Mouse (Mus musculus): ENCODE measurements around the gene Nat8f1. TPM values are rescaled to one million over a fixed set of nuclear protein-coding genes. Genes with fewer than 3 reads are reported as not detected.
"Not testable (repeated sequence)": the region's sequence is repeated elsewhere in the genome, so short reads cannot be mapped to it uniquely, and the experiment has no call there.

Nat8f1 gene
- polyA plus RNA-seq, 1 experiment from 2014 or later, result 20.5 TPM

DNA sequence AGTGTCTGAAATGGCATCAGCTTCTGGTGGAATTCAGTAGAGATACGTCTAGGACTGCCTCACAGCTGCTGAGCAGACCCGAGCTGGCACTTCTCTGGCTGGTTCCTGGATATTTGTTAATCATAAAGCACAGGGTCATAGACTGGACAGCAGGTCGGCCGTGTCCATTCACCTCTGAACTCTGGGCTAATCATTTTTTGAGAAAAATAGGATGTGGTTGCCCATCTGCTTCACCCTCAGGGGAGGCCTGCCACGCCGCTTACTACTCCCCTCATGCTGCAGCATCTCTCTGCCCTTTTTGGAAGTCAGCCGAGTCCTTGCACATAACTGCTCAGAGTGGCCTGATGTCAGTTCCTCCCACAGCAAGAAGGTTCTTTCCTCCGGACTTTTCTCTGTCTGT is 18.6 kb upstream of the Nat8f1 start:
- H3K27me3 ChIP-seq (ENCODE audit: control insufficient read depth, insufficient read depth, low read depth, low read length), result no peaks in the 10 kb centered on the region
- H3K9me3 ChIP-seq (replicated peaks; ENCODE audit: control insufficient read depth, low read length), result no peaks in the 10 kb centered on the region
- H3K4me2 ChIP-seq (ENCODE audit: low read depth, low read length), result no peak overlapping the region
- peaks cover 9% of the 10 kb centered on the region for H3K4me1 ChIP-seq (ENCODE audit: control insufficient read depth, low read depth, low read length)
- WGBS (ENCODE audit: insufficient replicate concordance), result 62% methylated on average over 8 of the region's 8 CpGs
- H3K9ac ChIP-seq (ENCODE audit: low read depth, low read length), result no peak overlapping the region
- no peak overlapping the region for H3K4me3 ChIP-seq (ENCODE audit: low read depth, low read length)
- H3K36me3 ChIP-seq (ENCODE audit: control insufficient read depth, insufficient read depth), result no peaks in the 10 kb centered on the region
- no peak overlapping the region for H3K27ac ChIP-seq (ENCODE audit: low read length)
- no peak for ATAC-seq (ENCODE audit: low read depth)

DNA sequence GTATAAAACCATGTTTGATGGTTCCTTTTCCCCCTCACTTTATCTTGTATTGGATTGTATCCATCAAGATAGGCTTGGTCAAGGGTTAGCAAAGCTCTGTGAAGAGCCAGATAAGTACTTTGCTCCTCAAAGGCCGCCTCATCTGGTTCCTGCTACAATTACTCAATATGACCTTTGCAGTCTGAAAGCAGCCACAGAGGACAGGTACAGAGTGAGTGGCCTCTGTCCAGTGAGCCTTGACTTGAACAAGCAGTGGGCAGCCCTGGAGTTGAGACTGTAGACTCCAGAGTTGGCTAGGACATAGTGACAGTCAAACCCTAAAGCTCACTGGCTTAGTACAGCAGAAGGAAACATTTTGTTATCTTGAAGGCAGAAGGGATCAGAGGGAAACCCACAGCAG is 13.8 kb upstream of the Nat8f1 start:
- Histone ChIP-seq H3K4me2 (ENCODE audit: low read depth, low read length) (no peak overlapping the region), H3K27me3 (ENCODE audit: control insufficient read depth, insufficient read depth, low read depth, low read length) (no peaks in the 10 kb centered on the region), H3K9ac (ENCODE audit: low read depth, low read length) (no peak overlapping the region)

DNA sequence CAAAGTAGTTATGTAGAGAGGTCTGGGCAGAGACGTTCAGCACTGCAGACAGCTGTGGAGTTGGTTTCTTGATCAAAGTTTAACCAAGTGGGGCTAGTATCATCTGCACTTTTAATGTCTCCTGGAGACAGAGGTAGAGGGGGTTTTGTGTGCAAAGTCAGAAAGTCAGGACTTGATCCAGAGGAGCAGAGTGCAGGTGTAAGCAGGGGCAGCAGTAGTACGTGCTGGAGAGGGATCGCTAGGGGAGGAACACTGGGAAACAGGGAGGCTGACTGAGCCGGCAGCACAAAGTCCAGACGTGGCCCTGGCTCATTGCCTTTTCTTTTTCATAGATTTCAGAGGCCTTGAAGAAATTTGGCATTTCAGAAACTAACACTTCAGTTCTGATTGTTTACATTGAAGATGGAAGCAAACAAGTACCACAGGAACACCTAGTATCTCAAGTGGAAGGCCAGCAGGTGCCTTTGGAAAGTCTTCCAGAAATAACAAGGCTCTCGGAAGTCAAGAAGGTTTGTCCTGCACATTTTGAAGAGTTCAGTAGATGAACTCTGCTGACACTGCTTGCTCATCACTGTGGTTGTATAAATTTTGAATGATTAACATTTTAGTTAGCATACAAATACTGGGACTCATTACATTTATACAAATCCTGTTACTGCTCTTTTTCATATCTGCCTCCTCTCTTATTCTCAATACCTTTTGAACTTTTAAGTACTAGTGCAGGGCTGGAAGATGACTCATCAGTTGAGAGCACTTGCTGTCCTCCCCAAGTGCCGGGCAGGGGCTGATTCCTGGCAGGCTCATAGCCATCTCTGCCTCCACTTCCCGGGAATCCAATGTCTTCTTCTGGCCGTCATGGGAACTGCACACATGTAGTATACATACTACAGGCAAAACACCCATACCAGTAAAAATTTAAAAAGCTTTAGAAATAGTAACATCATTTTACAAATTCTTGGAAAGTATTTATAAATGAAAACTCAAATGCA is 12.3 kb upstream of the Nat8f1 start:
- ATAC-seq (ENCODE audit: low read depth), result peak; percentile 55; the same call in 1 of the 2 replicates
- no peaks in the 10 kb centered on the region for H3K9me3 ChIP-seq (replicated peaks; ENCODE audit: control insufficient read depth, low read length)
- H3K4me1 ChIP-seq (ENCODE audit: control insufficient read depth, low read depth, low read length), result no peaks in the 10 kb centered on the region
- WGBS (ENCODE audit: insufficient replicate concordance), result 74% methylated on average over 9 of the region's 9 CpGs
- no peaks in the 10 kb centered on the region for H3K27me3 ChIP-seq (ENCODE audit: control insufficient read depth, insufficient read depth, low read depth, low read length)
- H3K27ac ChIP-seq (ENCODE audit: low read length), result peak overlapping the region; percentile 75
- no peak overlapping the region for H3K4me2 ChIP-seq (ENCODE audit: low read depth, low read length)
- no peak overlapping the region for H3K9ac ChIP-seq (ENCODE audit: low read depth, low read length)
- H3K4me3 ChIP-seq (ENCODE audit: low read depth, low read length), result no peak overlapping the region
- peaks cover 2% of the 10 kb centered on the region; the same call in 1 of the 2 replicates for H3K36me3 ChIP-seq (ENCODE audit: control insufficient read depth, insufficient read depth)

More for the DNA sequence above, 13.8 kb upstream of the Nat8f1 start:
- no peaks in the 10 kb centered on the region for H3K9me3 ChIP-seq (replicated peaks; ENCODE audit: control insufficient read depth, low read length)
- peaks cover 2% of the 10 kb centered on the region; the same call in 1 of the 2 replicates for H3K36me3 ChIP-seq (ENCODE audit: control insufficient read depth, insufficient read depth)
- WGBS (ENCODE audit: insufficient replicate concordance), result 39% methylated on average over 1 of the region's 1 CpGs
- no peaks in the 10 kb centered on the region for H3K4me1 ChIP-seq (ENCODE audit: control insufficient read depth, low read depth, low read length)
- no peak overlapping the region for H3K4me3 ChIP-seq (ENCODE audit: low read depth, low read length)
- peak overlapping the region; percentile 79 for H3K27ac ChIP-seq (ENCODE audit: low read length)
- peak; percentile 85 for ATAC-seq (ENCODE audit: low read depth)

DNA sequence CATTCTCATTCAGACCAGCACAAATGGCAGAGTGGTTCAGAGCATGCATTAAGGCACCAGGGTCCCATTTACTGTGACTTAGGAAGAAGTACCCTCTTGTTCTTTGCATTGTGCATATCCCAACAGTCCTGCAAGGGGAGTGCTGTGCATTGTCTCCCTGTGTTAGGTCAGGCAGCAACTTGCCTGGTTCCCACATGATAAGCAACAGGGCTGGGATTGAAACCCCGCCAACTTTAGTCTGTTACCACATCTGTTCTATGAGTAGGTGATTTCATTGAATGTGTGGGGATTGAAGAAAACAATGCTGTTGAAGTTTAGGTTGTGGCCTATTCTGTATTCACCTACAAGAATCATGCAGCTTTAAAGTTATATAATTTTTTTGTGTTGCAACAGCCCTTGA is 11.2 kb upstream of the Nat8f1 start:
- H3K4me3 ChIP-seq (ENCODE audit: low read depth, low read length), result no peak overlapping the region
- H3K36me3 ChIP-seq (ENCODE audit: control insufficient read depth, insufficient read depth), result peaks cover 5% of the 10 kb centered on the region
- no peaks in the 10 kb centered on the region for H3K27me3 ChIP-seq (ENCODE audit: control insufficient read depth, insufficient read depth, low read depth, low read length)
- no peak for ATAC-seq (ENCODE audit: low read depth)
- WGBS (ENCODE audit: insufficient replicate concordance), result 47% methylated on average over 1 of the region's 1 CpGs
- H3K4me2 ChIP-seq (ENCODE audit: low read depth, low read length), result no peak overlapping the region
- H3K9ac ChIP-seq (ENCODE audit: low read depth, low read length), result no peak overlapping the region
- peak overlapping the region; percentile 12 for H3K27ac ChIP-seq (ENCODE audit: low read length)
- no peaks in the 10 kb centered on the region for H3K4me1 ChIP-seq (ENCODE audit: control insufficient read depth, low read depth, low read length)
- no peaks in the 10 kb centered on the region for H3K9me3 ChIP-seq (replicated peaks; ENCODE audit: control insufficient read depth, low read length)

DNA sequence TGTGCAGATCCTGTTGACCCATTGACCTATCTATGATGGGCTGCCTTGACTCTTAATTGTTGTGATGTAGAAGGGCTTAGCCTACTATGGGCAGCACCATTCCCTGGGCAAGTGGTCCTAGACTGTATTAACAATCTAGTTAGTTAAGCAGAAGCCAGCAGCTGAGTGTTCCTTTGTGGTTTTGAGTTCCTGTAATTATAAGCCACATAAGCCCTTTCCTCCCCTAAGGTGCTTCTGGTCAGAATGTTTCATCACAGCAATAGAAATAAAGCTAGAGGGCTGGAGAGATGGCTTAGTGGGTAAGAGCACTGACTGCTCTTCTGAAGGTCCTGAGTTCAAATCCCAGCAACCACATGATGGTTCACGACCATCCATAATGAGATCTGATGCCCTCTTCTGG is 8.2 kb upstream of the Nat8f1 start:
- WGBS (ENCODE audit: insufficient replicate concordance), result 65% methylated on average over 1 of the region's 1 CpGs

DNA sequence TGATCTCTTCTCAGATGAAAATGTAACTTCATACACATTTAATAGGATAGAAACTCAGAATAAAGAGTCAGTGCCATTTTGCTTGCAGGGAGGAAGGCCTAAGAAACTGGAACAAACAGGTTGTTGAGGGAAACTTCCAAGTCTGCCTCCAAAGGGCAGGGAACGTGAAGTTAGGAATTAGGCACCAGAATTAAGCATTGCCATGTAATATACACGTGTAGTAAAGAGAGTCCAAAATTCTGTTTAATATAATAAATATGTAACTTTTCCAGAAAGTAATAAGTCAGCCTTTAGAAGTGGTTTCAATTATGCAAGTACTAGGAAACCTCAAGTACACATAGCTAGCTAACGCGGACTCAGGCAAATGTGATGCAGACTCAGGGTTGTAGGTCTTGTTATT is 3.9 kb upstream of the Nat8f1 start:
- Histone ChIP-seq H3K27me3 (ENCODE audit: control insufficient read depth, insufficient read depth, low read depth, low read length) (no peaks in the 10 kb centered on the region), H3K36me3 (ENCODE audit: control insufficient read depth, insufficient read depth) (peaks cover 4% of the 10 kb centered on the region; the same call in 1 of the 2 replicates), H3K9me3 (replicated peaks; ENCODE audit: control insufficient read depth, low read length) (no peaks in the 10 kb centered on the region), H3K27ac (ENCODE audit: low read length) (no peak overlapping the region), H3K4me2 (ENCODE audit: low read depth, low read length) (no peak overlapping the region), H3K9ac (ENCODE audit: low read depth, low read length) (no peak overlapping the region), H3K4me1 (ENCODE audit: control insufficient read depth, low read depth, low read length) (peaks cover 13% of the 10 kb centered on the region), H3K4me3 (ENCODE audit: low read depth, low read length) (no peak overlapping the region)
- 83% methylated on average over 4 of the region's 4 CpGs for WGBS (ENCODE audit: insufficient replicate concordance)
- ATAC-seq (ENCODE audit: low read depth), result no peak

More for the DNA sequence above, 8.2 kb upstream of the Nat8f1 start:
- no peaks in the 10 kb centered on the region for H3K9me3 ChIP-seq (replicated peaks; ENCODE audit: control insufficient read depth, low read length)
- no peaks in the 10 kb centered on the region for H3K4me1 ChIP-seq (ENCODE audit: control insufficient read depth, low read depth, low read length)
- no peak overlapping the region for H3K4me2 ChIP-seq (ENCODE audit: low read depth, low read length)
- H3K27me3 ChIP-seq (ENCODE audit: control insufficient read depth, insufficient read depth, low read depth, low read length), result no peaks in the 10 kb centered on the region
- H3K9ac ChIP-seq (ENCODE audit: low read depth, low read length), result no peak overlapping the region
- H3K4me3 ChIP-seq (ENCODE audit: low read depth, low read length), result no peak overlapping the region
- no peak for ATAC-seq (ENCODE audit: low read depth)
- peaks cover 7% of the 10 kb centered on the region for H3K36me3 ChIP-seq (ENCODE audit: control insufficient read depth, insufficient read depth)
- H3K27ac ChIP-seq (ENCODE audit: low read length), result no peak overlapping the region

DNA sequence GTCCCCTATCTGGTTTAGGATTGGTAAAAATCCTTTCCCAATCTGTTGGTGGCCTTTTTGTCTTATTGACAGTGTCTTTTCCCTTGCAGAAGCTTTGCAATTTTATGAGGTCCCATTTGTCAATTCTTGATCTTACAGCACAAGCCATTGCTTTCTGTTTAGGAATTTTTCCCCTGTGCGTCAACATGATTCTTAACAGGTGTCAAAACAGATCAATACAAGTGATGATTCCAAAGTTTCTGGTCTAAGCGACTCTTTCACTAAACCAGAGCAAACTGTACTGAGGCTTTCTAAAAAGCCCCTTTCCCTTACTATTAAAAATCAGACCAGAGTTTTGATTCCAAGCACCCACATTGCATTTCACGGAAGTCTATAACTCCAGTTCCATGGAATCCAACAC is 2.9 kb upstream of the Nat8f1 start:
- H3K9me3 ChIP-seq (replicated peaks; ENCODE audit: control insufficient read depth, low read length); H3K27me3 ChIP-seq (ENCODE audit: control insufficient read depth, insufficient read depth, low read depth, low read length); H3K9ac ChIP-seq (ENCODE audit: low read depth, low read length); ATAC-seq (ENCODE audit: low read depth); H3K4me2 ChIP-seq (ENCODE audit: low read depth, low read length); H3K36me3 ChIP-seq (ENCODE audit: control insufficient read depth, insufficient read depth); H3K27ac ChIP-seq (ENCODE audit: low read length); H3K4me3 ChIP-seq (ENCODE audit: low read depth, low read length): not testable (repeated sequence)
- 76% methylated on average over 3 of the region's 3 CpGs for WGBS (ENCODE audit: insufficient replicate concordance)
- peaks cover 13% of the 10 kb centered on the region for H3K4me1 ChIP-seq (ENCODE audit: control insufficient read depth, low read depth, low read length)

DNA sequence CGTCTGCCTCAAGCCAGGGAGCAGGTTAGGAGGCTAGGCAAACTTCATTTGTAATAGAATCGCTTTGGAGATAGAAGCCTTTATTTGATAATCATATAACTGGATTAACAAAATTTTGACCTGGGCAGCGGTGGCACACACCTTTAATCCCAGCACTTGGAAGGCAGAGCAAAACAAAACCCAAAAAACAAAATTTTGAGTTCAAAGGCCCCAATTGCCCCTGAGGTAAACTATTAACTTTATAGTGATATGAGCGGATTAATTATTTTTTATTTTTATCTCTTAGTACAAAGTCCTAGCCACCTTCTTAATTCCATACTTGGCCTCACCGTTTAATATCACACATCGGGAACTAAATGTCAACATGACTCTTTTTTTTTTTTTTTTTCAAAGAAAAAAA is 1.1 kb upstream of the Nat8f1 start:
- Histone ChIP-seq H3K4me3 (ENCODE audit: low read depth, low read length) (peak overlapping the region; percentile 85), H3K9me3 (replicated peaks; ENCODE audit: control insufficient read depth, low read length) (no peaks in the 10 kb centered on the region), H3K4me2 (ENCODE audit: low read depth, low read length) (peak overlapping the region; percentile 90), H3K27me3 (ENCODE audit: control insufficient read depth, insufficient read depth, low read depth, low read length) (no peaks in the 10 kb centered on the region), H3K4me1 (ENCODE audit: control insufficient read depth, low read depth, low read length) (peaks cover 16% of the 10 kb centered on the region), H3K27ac (ENCODE audit: low read length) (peak overlapping the region; percentile 89), H3K9ac (ENCODE audit: low read depth, low read length) (peak overlapping the region; percentile 81), H3K36me3 (ENCODE audit: control insufficient read depth, insufficient read depth) (0 out of 2 replicates have a peak, but pooled peaks cover under 1% of the 10 kb centered on the region)
- WGBS (ENCODE audit: insufficient replicate concordance), result 69% methylated on average over 6 of the region's 6 CpGs
- ATAC-seq (ENCODE audit: low read depth), result no peak

DNA sequence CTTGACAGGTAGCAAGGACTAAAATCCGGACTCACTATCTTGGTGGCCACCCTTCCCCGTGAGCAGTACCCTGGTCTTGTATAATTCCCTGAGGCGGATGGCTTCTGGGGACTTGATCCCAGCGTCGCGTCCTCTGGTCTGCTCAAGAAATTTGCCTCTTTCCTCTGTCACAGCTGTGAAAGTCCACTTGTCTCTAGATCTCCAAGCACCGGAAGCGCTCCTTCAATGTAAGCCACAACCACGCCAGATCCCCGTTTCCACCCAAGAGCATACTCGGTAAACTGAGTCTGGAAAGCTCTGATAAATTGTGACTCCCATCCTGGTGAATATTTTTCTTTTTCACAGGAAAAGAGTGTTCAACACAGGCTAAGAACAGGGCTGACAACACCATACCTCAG is 347 bp downstream of the Nat8f1 start:
- WGBS (ENCODE audit: insufficient replicate concordance), result 1% methylated on average over 11 of the region's 11 CpGs
- Histone ChIP-seq H3K9ac (ENCODE audit: low read depth, low read length) (peak overlapping the region; percentile 86), H3K27me3 (ENCODE audit: control insufficient read depth, insufficient read depth, low read depth, low read length) (no peaks in the 10 kb centered on the region), H3K27ac (ENCODE audit: low read length) (peak overlapping the region; percentile 89), H3K9me3 (replicated peaks; ENCODE audit: control insufficient read depth, low read length) (no peaks in the 10 kb centered on the region), H3K36me3 (ENCODE audit: control insufficient read depth, insufficient read depth) (no peaks in the 10 kb centered on the region), H3K4me3 (ENCODE audit: low read depth, low read length) (peak overlapping the region; percentile 85), H3K4me1 (ENCODE audit: control insufficient read depth, low read depth, low read length) (peaks cover 20% of the 10 kb centered on the region), H3K4me2 (ENCODE audit: low read depth, low read length) (peak overlapping the region; percentile 90)
- ATAC-seq (ENCODE audit: low read depth), result no peak
